Mouse (Mus musculus) heart, adult 2 months (tissue): ENCODE results near the gene Tns3. TPM values are rescaled to one million over a fixed set of nuclear protein-coding genes. Genes with fewer than 3 reads are reported as not detected.

Experiments
- DNase-seq, 2 experiments: peaks; one replicate each; pipeline ENCODE4 v3.0.0; 2021
- H3K27ac ChIP-seq: fragments of 200-600 bp; 2 replicates; pipeline ENCODE4 v1.8.1; 2022
- H3K27me3 ChIP-seq: fragments of 200-500 bp; 2 replicates; pipeline ENCODE4 v1.6.1; 2012; ENCODE audit warnings: mild to moderate bottlenecking, low read length, inconsistent platforms, mixed read lengths; ENCODE audit not compliant: control insufficient read depth, insufficient read depth
- H3K36me3 ChIP-seq: fragments of 200-500 bp; 2 replicates; pipeline ENCODE4 v1.6.1; 2012; ENCODE audit warnings: low read length, inconsistent platforms; ENCODE audit not compliant: control insufficient read depth, insufficient read depth
- H3K4me1 ChIP-seq: fragments of 200-500 bp; 2 replicates; pipeline ENCODE4 v1.6.1; 2011; ENCODE audit warnings: low read length; ENCODE audit not compliant: control insufficient read depth, insufficient read depth
- H3K4me3 ChIP-seq: fragments of 200-600 bp; 2 replicates; pipeline ENCODE4 v1.8.1; 2022
- H3K79me2 ChIP-seq: fragments of 200-500 bp; replicated peaks from 2 replicates; pipeline ENCODE4 v1.6.1; 2012; ENCODE audit warnings: mild to moderate bottlenecking, inconsistent platforms, low read length, moderate library complexity, mixed read lengths; ENCODE audit not compliant: control insufficient read depth, insufficient read depth
- H3K9ac ChIP-seq: fragments of 200-500 bp; 2 replicates; pipeline ENCODE4 v1.6.1; 2012; ENCODE audit warnings: low read depth, mild to moderate bottlenecking, control low read depth, inconsistent platforms, low read length, mixed read lengths
- CTCF ChIP-seq: fragments of 200-600 bp; IDR thresholded peaks from 2 replicates; pipeline ENCODE4 v1.8.1; 2022; ENCODE audit warnings: antibody characterized with exemption, mild to moderate bottlenecking, moderate library complexity
- EP300 ChIP-seq: fragments of 200-500 bp; IDR thresholded peaks from 2 replicates; pipeline ENCODE4 v1.6.1; 2011; ENCODE audit warnings: low read depth, low read length, control low read depth; ENCODE audit not compliant: insufficient read depth
- POLR2A ChIP-seq: fragments of 200-500 bp; IDR thresholded peaks from 2 replicates; pipeline ENCODE4 v1.6.1; 2011; ENCODE audit warnings: mild to moderate bottlenecking, low read depth, low read length, control low read depth; ENCODE audit not compliant: insufficient read depth
- WGBS: fragments of 180-500 bp; shearing (Covaris S2); methylation state at CpG from one replicate; pipeline ENCODE4 v1.1.7; 2018; 5-methylcytosine and 5-hydroxymethylcytosine counted together
- intact Hi-C: fragments of 180-260 bp; cut with DNase I; formaldehyde crosslinking; loops from one replicate; pipeline ENCODE4 v1.15.1; 2025
- polyA plus RNA-seq: library from polyadenylated mRNA; depleted of rRNA; stranded (reverse); fragments of >200 nt; gene quantifications from 2 replicates; pipeline ENCODE4 v1.2.3, GENCODE M21; 2012
- total RNA-seq, 2 experiments: library from RNA; stranded (reverse); gene quantifications; 2 replicates each; pipeline ENCODE4 v1.2.3; 2021

Tns3 gene
- total and polyA plus RNA-seq, 3 experiments = 14.8 to 23.9 (median 23.1) TPM

GRCm38 (mm10) chr11:8701400-8701799, 37.1 kb upstream of the Tns3 start:
- Histone ChIP-seq H3K9ac (no peak overlapping the region), H3K27ac (no peak overlapping the region), H3K4me1 (no peaks in the 10 kb centered on the region), H3K4me3 (no peak overlapping the region), H3K36me3 (no peaks in the 10 kb centered on the region), H3K27me3 (no peaks in the 10 kb centered on the region), H3K79me2 (no peaks in the 10 kb centered on the region)
- 41% methylated on average over 3 of the region's 3 CpGs for WGBS
- no peak for TF ChIP-seq POLR2A
- no peak for TF ChIP-seq CTCF
- no peak for TF ChIP-seq EP300
- DNase-seq = no peak
- intact Hi-C loops = no loop called here

DNA sequence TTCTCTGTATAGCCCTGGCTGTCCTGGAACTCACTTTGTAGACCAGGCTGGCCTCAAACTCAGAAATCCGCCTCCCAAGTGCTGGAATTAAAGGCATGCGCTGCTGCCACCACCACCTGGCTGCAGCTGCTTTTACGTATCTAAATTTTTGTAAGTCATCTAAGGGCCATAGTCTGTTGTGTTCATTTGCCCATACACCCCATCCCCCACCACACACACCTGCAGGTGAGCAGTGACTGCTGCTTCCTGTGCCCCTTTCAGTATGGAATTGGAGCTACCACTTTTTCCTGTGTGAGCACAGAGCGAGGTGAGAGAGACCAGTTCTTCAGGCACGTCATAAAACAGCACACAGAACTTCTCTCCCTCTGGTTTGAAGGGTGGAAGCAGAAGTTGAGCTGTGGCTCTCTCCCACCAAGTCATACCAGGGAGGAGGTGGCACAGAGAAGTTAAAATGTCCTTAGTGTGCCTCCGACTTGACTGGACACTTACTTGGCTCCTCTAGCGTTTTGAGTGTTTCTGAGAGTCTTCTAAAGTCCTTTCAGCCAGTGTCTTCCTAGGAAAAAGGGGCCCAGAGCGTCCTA, 36.4 kb upstream of the Tns3 start:
- intact Hi-C loops = no loop called here
- DNase-seq = no peak
- WGBS = 82% methylated on average over 8 of the region's 8 CpGs

DNA sequence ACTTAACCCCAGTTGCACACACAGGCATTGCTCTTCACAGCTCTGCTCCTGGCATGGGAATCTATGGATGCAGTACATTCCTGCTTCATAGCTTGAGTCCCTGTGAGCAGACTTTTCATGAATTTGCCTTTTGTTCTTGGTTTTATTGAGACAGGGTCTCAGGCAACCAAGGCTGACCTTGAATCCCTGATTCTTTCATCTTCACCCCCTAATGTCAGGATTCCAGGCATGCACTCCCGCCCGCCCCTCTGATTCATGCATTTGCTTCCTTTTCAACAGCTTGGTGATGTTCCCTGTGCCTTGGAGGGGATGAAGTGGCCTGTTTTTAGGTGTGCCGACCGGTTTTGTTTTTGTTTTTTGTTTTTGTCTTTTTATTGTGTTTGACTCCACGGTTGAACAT, 35.4 kb upstream of the Tns3 start:
- Histone ChIP-seq H3K27ac (no peak overlapping the region), H3K4me1 (no peaks in the 10 kb centered on the region), H3K4me3 (no peak overlapping the region), H3K79me2 (no peaks in the 10 kb centered on the region), H3K36me3 (no peaks in the 10 kb centered on the region), H3K27me3 (no peaks in the 10 kb centered on the region), H3K9ac (no peak overlapping the region)
- 79% methylated on average over 5 of the region's 5 CpGs for WGBS
- no peak for DNase-seq
- TF ChIP-seq EP300 (no peak), POLR2A (no peak), CTCF (no peak)
- intact Hi-C loops = no loop called here

More for the DNA sequence above, 36.4 kb upstream of the Tns3 start:
- no peaks in the 10 kb centered on the region for H3K36me3 ChIP-seq
- no peaks in the 10 kb centered on the region for H3K79me2 ChIP-seq
- no peak overlapping the region for H3K27ac ChIP-seq
- no peaks in the 10 kb centered on the region for H3K27me3 ChIP-seq
- H3K9ac ChIP-seq = no peak overlapping the region
- H3K4me1 ChIP-seq = no peaks in the 10 kb centered on the region
- no peak for TF ChIP-seq POLR2A
- H3K4me3 ChIP-seq = no peak overlapping the region

DNA sequence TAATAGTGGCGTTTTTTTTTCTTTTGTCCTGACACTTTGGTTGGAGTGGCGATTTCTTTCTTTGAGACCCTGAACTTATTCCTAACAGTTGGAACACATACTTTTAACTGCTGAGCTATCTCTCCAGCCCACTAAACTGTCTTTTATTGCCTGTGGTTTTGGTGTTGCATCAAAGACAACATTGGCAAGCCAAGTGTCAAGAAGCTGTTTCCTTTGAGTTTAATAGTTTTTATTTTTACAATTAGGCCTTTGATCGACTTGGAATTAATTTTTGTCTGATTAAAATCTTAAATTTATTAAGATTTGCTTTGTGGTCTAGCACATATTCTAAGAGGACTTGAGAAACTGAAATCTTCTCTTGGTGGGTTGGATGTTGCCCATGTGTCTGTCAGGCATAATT, 33.3 kb upstream of the Tns3 start:
- Histone ChIP-seq H3K4me1 (no peaks in the 10 kb centered on the region; the same call in 1 of the 2 replicates), H3K36me3 (no peaks in the 10 kb centered on the region), H3K27ac (no peak overlapping the region), H3K79me2 (no peaks in the 10 kb centered on the region), H3K9ac (no peak overlapping the region), H3K4me3 (no peak overlapping the region), H3K27me3 (no peaks in the 10 kb centered on the region)
- no peak for DNase-seq
- intact Hi-C loops = no loop called here
- 92% methylated on average over 3 of the region's 3 CpGs for WGBS
- no peak for TF ChIP-seq EP300

GRCm38 (mm10) chr11:8694096-8694495, 29.8 kb upstream of the Tns3 start:
- no peak overlapping the region for H3K9ac ChIP-seq
- intact Hi-C loops = no loop called here
- no peaks in the 10 kb centered on the region for H3K79me2 ChIP-seq
- no peaks in the 10 kb centered on the region for H3K36me3 ChIP-seq
- H3K27ac ChIP-seq = no peak overlapping the region
- 95% methylated on average over 5 of the region's 5 CpGs for WGBS
- no peak for TF ChIP-seq POLR2A
- TF ChIP-seq CTCF = no peak
- TF ChIP-seq EP300 = no peak
- no peak overlapping the region for H3K4me3 ChIP-seq
- no peaks in the 10 kb centered on the region for H3K27me3 ChIP-seq
- no peaks in the 10 kb centered on the region; the same call in 1 of the 2 replicates for H3K4me1 ChIP-seq
- DNase-seq = no peak

DNA sequence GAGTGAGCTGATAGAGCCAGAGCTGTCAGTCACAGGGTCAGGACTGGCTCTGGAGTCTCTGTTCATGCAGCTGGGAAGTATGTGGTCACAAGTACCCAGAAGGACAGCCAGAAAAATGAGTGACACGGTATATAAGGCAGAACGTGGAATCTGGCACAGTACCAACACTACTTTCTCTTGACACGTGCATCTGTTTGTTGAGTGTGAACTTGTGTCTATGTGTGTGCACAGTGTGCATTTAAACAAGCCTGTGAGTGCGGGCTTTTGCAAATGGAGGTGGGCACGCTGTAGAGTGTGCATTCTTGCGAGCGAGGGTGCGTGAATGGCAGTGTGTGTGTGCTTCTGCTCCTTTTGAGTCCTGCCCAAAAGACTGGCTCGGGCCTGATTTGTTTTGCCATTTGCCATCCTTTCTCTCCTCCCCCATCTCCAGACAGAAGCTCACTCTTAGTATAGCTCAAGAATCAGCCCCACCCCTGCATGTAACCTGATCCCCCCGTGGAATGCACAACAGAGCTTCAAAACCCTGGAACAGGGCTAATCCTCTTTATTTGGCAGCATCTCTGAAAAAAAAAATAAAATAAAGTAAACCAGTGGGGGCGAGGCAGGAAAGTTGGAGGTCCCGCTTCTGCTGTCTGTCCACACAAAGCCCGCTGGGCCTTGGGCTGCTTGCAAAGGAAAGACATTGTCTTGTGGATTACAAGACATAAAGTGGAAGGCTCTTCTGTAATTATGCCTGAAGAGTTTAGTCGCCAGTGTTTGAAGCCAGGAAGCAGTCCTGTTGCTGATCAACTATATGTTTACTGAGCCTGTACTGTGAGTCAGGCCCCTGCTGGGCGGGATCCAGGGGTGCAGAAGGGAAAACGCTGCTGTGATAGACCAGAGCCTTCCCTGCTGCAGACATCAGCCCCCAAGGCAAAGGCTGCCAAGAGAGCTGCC, 28.5 kb upstream of the Tns3 start:
- Histone ChIP-seq H3K4me1 (no peaks in the 10 kb centered on the region; the same call in 1 of the 2 replicates), H3K79me2 (no peaks in the 10 kb centered on the region), H3K36me3 (no peaks in the 10 kb centered on the region), H3K4me3 (no peak overlapping the region), H3K9ac (no peak overlapping the region), H3K27me3 (no peaks in the 10 kb centered on the region), H3K27ac (no peak overlapping the region)
- TF ChIP-seq CTCF (no peak), EP300 (no peak), POLR2A (no peak)
- intact Hi-C loops = no loop called here
- DNase-seq = no peak
- WGBS = 43% methylated on average over 16 of the region's 16 CpGs
